Mouse (Mus musculus) neutrophil, adult 65 days (primary cell): Measurements from ENCODE around the gene AV320801. TPM values are rescaled to one million over a fixed set of nuclear protein-coding genes. Genes with fewer than 3 reads are reported as not detected.

ENCODE experiments used
- total RNA-seq: library from RNA; stranded (reverse); gene quantifications from 2 replicates; pipeline ENCODE4 v1.2.4, GENCODE M21; 2023

AV320801 gene
- total RNA-seq: not detected in 2 replicates

GRCm38 (mm10) chrX:135494288-135494687 is at the start of gene AV320801:
Gene AV320801, plus strand, starts transcription at chrX:135494588.

Other genes starting within 250 kb of the AV320801 start
- gene Pramel3, start 192.3 kb upstream of the AV320801 start, total RNA-seq: not detected in 2 replicates
- gene Gm5128, start 121.3 kb upstream of the AV320801 start, total RNA-seq: not detected in 2 replicates
- gene Gm7903, start 60.8 kb upstream of the AV320801 start, total RNA-seq: not detected in 2 replicates
- not detected in 2 replicates for gene Nxf7, start 104.2 kb downstream of the AV320801 start, total RNA-seq
- gene Prame, start 133.1 kb downstream of the AV320801 start, total RNA-seq: not detected in 2 replicates
- not detected in 2 replicates for gene Tcp11x2, start 199.2 kb downstream of the AV320801 start, total RNA-seq
- gene Tmsb15a, start 230.7 kb downstream of the AV320801 start, total RNA-seq: not detected in 2 replicates
- 13.2 and 14.6 TPM in 2 replicates for gene Armcx5, start 248.1 kb downstream of the AV320801 start, total RNA-seq
- gene Gprasp1, start 248.1 kb downstream of the AV320801 start, total RNA-seq: 15.9 and 16.8 TPM in 2 replicates